Mouse (Mus musculus): Measurements from ENCODE around the gene Ttll5. TPM values are rescaled to one million over a fixed set of nuclear protein-coding genes. Genes with fewer than 3 reads are reported as not detected.

The Ttll5 gene
- polyA plus RNA-seq, 2 experiments = 13.9 to 16.3 TPM

GRCm38 (mm10) chr12:85890054-85890453, 65.6 kb downstream of the Ttll5 start:
- no peak for DNase-seq (ENCODE audit: low spot score)
- WGBS = 38% methylated on average over 4 of the region's 4 CpGs

DNA sequence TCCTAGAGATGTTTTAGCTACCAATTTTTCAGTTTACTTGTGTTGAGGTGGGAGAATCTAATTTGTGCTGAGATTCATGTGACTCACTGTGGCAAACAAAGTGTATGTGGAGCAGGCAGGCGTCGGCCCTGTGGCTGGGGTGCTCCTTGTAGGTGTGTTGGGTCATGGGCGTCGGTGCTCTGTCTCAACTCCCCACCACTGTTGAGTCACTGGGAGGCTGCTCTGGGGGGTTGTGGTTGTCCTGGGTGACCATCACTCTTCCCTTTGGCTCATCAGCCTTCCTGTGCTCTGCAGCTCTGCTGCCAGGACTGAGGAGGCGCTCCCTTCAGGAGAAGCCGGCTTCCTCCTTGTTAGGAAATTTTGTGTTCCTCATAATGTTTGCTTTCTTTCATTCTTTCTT, 79.5 kb downstream of the Ttll5 start:
- Histone ChIP-seq H3K4me1 (ENCODE audit: control insufficient read depth, insufficient read depth, low read length) (no peaks in the 10 kb centered on the region), H3K4me2 (replicated peaks; ENCODE audit: low read depth, low read length, severe bottlenecking) (no peak overlapping the region), H3K36me3 (ENCODE audit: control insufficient read depth, insufficient read depth, low read length) (peaks cover 2% of the 10 kb centered on the region; the same call in 1 of the 2 replicates), H3K4me3 (replicated peaks; ENCODE audit: low read length) (no peak overlapping the region), H3K9me3 (ENCODE audit: control insufficient read depth, low read length) (no peaks in the 10 kb centered on the region), H3K9ac (ENCODE audit: low read depth, low read length, severe bottlenecking) (no peak overlapping the region), H3K27ac (replicated peaks; ENCODE audit: low read depth, low read length) (no peak overlapping the region), H3K27me3 (ENCODE audit: control insufficient read depth, insufficient read depth, low read length) (no peaks in the 10 kb centered on the region)
- DNase-seq (ENCODE audit: low spot score) (no peak), ATAC-seq (ENCODE audit: low FRiP score, low read depth) (no peak)
- no peak for TF ChIP-seq POLR2A (IDR thresholded peaks at IDR 0.05; ENCODE audit: borderline replicate concordance, extremely low read depth, insufficient read depth, insufficient read length)
- 87% methylated on average over 6 of the region's 6 CpGs for WGBS

More at GRCm38 (mm10) chr12:85890054-85890453, 65.6 kb downstream of the Ttll5 start:
- H3K4me3 ChIP-seq (replicated peaks; ENCODE audit: low read length) = no peak overlapping the region
- H3K27ac ChIP-seq (replicated peaks; ENCODE audit: low read depth, low read length) = no peak overlapping the region
- H3K9me3 ChIP-seq (ENCODE audit: control insufficient read depth, low read length) = no peaks in the 10 kb centered on the region
- no peak for ATAC-seq (ENCODE audit: low FRiP score, low read depth)
- H3K27me3 ChIP-seq (ENCODE audit: control insufficient read depth, insufficient read depth, low read length) = no peaks in the 10 kb centered on the region
- no peak overlapping the region for H3K4me2 ChIP-seq (replicated peaks; ENCODE audit: low read depth, low read length, severe bottlenecking)
- H3K9ac ChIP-seq (ENCODE audit: low read depth, low read length, severe bottlenecking) = 0 out of 2 replicates have a peak overlapping the region, but pooled peaks have one; percentile 7
- peaks cover 5% of the 10 kb centered on the region; the same call in 1 of the 2 replicates for H3K36me3 ChIP-seq (ENCODE audit: control insufficient read depth, insufficient read depth, low read length)
- TF ChIP-seq POLR2A (IDR thresholded peaks at IDR 0.05; ENCODE audit: borderline replicate concordance, extremely low read depth, insufficient read depth, insufficient read length) = no peak
- H3K4me1 ChIP-seq (ENCODE audit: control insufficient read depth, insufficient read depth, low read length) = peaks cover 6% of the 10 kb centered on the region

- Histone ChIP-seq H3K27ac (replicated peaks; ENCODE audit: low read depth, low read length) (no peak overlapping the region), H3K36me3 (ENCODE audit: control insufficient read depth, insufficient read depth, low read length) (peaks cover 2% of the 10 kb centered on the region; the same call in 1 of the 2 replicates)
These were observed 81.2 kb downstream of the Ttll5 start for GRCm38 (mm10) chr12:85905666-85906065.

DNA sequence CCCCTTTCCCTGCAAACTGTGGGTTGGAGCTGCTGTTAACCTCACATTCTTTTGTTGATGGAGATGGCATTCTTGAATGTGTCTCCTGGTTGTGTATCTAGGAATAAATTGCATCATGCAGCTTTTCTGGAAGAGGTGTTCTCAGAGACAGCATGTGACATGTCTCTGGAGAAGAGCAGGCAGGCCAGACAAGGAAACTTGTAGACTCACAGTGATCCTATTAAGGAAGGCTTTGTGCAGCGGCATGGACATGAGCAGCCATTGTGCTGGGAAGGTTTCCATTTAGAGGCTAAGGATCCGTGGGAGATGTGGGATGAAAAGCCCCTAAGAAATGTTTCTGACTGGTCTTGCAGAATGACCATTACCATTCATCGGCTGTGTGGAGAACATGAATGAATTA, 83.4 kb downstream of the Ttll5 start:
- no peak overlapping the region for H3K4me3 ChIP-seq (replicated peaks; ENCODE audit: low read length)
- no peak overlapping the region for H3K27ac ChIP-seq (replicated peaks; ENCODE audit: low read depth, low read length)
- no peak for TF ChIP-seq POLR2A (IDR thresholded peaks at IDR 0.05; ENCODE audit: borderline replicate concordance, extremely low read depth, insufficient read depth, insufficient read length)
- 84% methylated on average over 3 of the region's 3 CpGs for WGBS
- H3K4me1 ChIP-seq (ENCODE audit: control insufficient read depth, insufficient read depth, low read length) = no peaks in the 10 kb centered on the region
- no peak for DNase-seq (ENCODE audit: low spot score)
- H3K36me3 ChIP-seq (ENCODE audit: control insufficient read depth, insufficient read depth, low read length) = peaks cover 5% of the 10 kb centered on the region; the same call in 1 of the 2 replicates
- H3K9ac ChIP-seq (ENCODE audit: low read depth, low read length, severe bottlenecking) = no peak overlapping the region
- no peak overlapping the region for H3K4me2 ChIP-seq (replicated peaks; ENCODE audit: low read depth, low read length, severe bottlenecking)
- H3K27me3 ChIP-seq (ENCODE audit: control insufficient read depth, insufficient read depth, low read length) = no peaks in the 10 kb centered on the region
- no peaks in the 10 kb centered on the region for H3K9me3 ChIP-seq (ENCODE audit: control insufficient read depth, low read length)
- no peak for ATAC-seq (ENCODE audit: low FRiP score, low read depth)

More at GRCm38 (mm10) chr12:85905666-85906065, 81.2 kb downstream of the Ttll5 start:
- ATAC-seq (ENCODE audit: low FRiP score, low read depth) (no peak), DNase-seq (ENCODE audit: low spot score) (no peak)
- Histone ChIP-seq H3K9ac (ENCODE audit: low read depth, low read length, severe bottlenecking) (no peak overlapping the region), H3K4me1 (ENCODE audit: control insufficient read depth, insufficient read depth, low read length) (no peaks in the 10 kb centered on the region), H3K9me3 (ENCODE audit: control insufficient read depth, low read length) (no peaks in the 10 kb centered on the region), H3K27me3 (ENCODE audit: control insufficient read depth, insufficient read depth, low read length) (no peaks in the 10 kb centered on the region), H3K4me3 (replicated peaks; ENCODE audit: low read length) (no peak overlapping the region), H3K4me2 (replicated peaks; ENCODE audit: low read depth, low read length, severe bottlenecking) (no peak overlapping the region)
- no peak for TF ChIP-seq POLR2A (IDR thresholded peaks at IDR 0.05; ENCODE audit: borderline replicate concordance, extremely low read depth, insufficient read depth, insufficient read length)
- 92% methylated on average over 2 of the region's 2 CpGs for WGBS

- no peak overlapping the region for H3K27ac ChIP-seq (replicated peaks; ENCODE audit: low read depth, low read length)
- H3K4me1 ChIP-seq (ENCODE audit: control insufficient read depth, insufficient read depth, low read length) = no peaks in the 10 kb centered on the region
- no peak overlapping the region for H3K4me3 ChIP-seq (replicated peaks; ENCODE audit: low read length)
- TF ChIP-seq POLR2A (IDR thresholded peaks at IDR 0.05; ENCODE audit: borderline replicate concordance, extremely low read depth, insufficient read depth, insufficient read length) = no peak
- ATAC-seq (ENCODE audit: low FRiP score, low read depth) = no peak
- no peaks in the 10 kb centered on the region for H3K9me3 ChIP-seq (ENCODE audit: control insufficient read depth, low read length)
- no peak for DNase-seq (ENCODE audit: low spot score)
- H3K4me2 ChIP-seq (replicated peaks; ENCODE audit: low read depth, low read length, severe bottlenecking) = no peak overlapping the region
- no peak overlapping the region for H3K9ac ChIP-seq (ENCODE audit: low read depth, low read length, severe bottlenecking)
- WGBS = 78% methylated on average over 6 of the region's 6 CpGs
- no peaks in the 10 kb centered on the region for H3K27me3 ChIP-seq (ENCODE audit: control insufficient read depth, insufficient read depth, low read length)
- H3K36me3 ChIP-seq (ENCODE audit: control insufficient read depth, insufficient read depth, low read length) = peaks cover 8% of the 10 kb centered on the region; the same call in 1 of the 2 replicates
These were observed 86.4 kb downstream of the Ttll5 start for GRCm38 (mm10) chr12:85910811-85911210.
